Mouse (Mus musculus): Measurements from ENCODE around the gene Oma1.

DNA sequence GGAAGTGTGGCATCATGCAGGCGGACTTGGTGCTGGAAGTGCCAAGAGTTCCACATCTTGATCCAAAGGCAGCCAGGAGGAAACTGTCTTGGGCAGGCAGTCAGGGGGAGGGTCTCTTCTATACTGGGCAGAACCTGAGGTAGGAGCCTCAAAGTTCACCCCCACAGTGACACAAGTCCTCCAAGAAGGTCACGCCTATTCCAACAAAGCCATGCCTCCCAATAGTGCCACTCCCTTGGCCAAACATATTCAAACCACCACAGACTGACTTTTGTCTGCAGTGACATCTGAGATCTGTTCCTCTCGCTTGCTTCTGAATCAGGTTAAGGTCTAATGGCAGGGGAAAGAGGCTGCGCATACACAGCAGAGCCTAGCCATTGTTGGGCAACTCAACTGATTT is 83.3 kb downstream of the Oma1 start:
- TF ChIP-seq CTCF (IDR thresholded peaks at IDR 0.05; ENCODE audit: low read depth) (no peak), EP300 (IDR thresholded peaks at IDR 0.05; ENCODE audit: low read depth) (no peak)

All from liver, postnatal 0 days (tissue).